Mouse (Mus musculus): Measurements from ENCODE around the gene Gm21887. TPM values are rescaled to one million over a fixed set of nuclear protein-coding genes. Genes with fewer than 3 reads are reported as not detected.

Gm21887 gene
- polyA plus RNA-seq, 1 experiment from 2014 or later: 77.4 TPM

Other genes starting within 250 kb of the Gm21887 start
- gene 4933400A11Rik, start 230.0 kb upstream of the Gm21887 start, polyA plus RNA-seq (2014; fragmentation: Nextera tagmentation; extraction: Ambion mirVana): not detected in 2 replicates